21 mouse cellular contexts compared by ENCODE assay signal in genomic region chr7:36548007-36548406, GRCm38 (mm10).
DNase-seq lines count a peak whose midpoint lies in the region; ATAC-seq lines count a peak whose summit lies in the region.
"Had no signal": no experiment of that assay in that cellular context is flagged by ENCODE, and none has a peak within 500 bp of the region (broad histone marks: within the 10 kb centered on the region; RNA-seq: fewer than 3 reads in every experiment).

No protein-coding gene starts in this region.

- no peaks in the 10 kb centered on the region for H3K4me1 ChIP-seq in kidney, embryonic 14.5 days (ENCODE audit: control insufficient read depth, insufficient read depth, low read length)
- peaks cover 6% of the 10 kb centered on the region; the same call in 1 of the 2 replicates for H3K4me1 ChIP-seq in midbrain, embryonic 13.5 days (replicated peaks)
- 0 out of 2 replicates have a peak, but pooled peaks cover under 1% of the 10 kb centered on the region for H3K4me1 ChIP-seq in midbrain, embryonic 16.5 days (ENCODE audit: control insufficient read depth, insufficient read depth, low read length)
- peaks cover 12% of the 10 kb centered on the region for H3K4me1 ChIP-seq in embryonic facial prominence, embryonic 13.5 days
- H3K4me1 ChIP-seq: heart, embryonic 13.5 days; stomach, embryonic 15.5 days had no signal

- no peak overlapping the region for H3K9ac ChIP-seq in kidney, embryonic 14.5 days (ENCODE audit: low read depth, low read length)
- 0 out of 2 replicates have a peak overlapping the region, but pooled peaks have one; percentile 19 for H3K9ac ChIP-seq in midbrain, embryonic 13.5 days (replicated peaks)
- H3K9ac ChIP-seq in midbrain, embryonic 16.5 days (ENCODE audit: low read depth, low read length): no peak overlapping the region
- no peak overlapping the region for H3K9ac ChIP-seq in embryonic facial prominence, embryonic 13.5 days
- H3K9ac ChIP-seq: heart, embryonic 13.5 days; liver, embryonic 14.5 days; midbrain, embryonic 12.5 days; neural tube, embryonic 13.5 days; stomach, embryonic 15.5 days had no signal

- H3K9me3 ChIP-seq in kidney, embryonic 14.5 days (ENCODE audit: control insufficient read depth, low read length): no peaks in the 10 kb centered on the region
- no peaks in the 10 kb centered on the region for H3K9me3 ChIP-seq in midbrain, embryonic 13.5 days
- no peaks in the 10 kb centered on the region for H3K9me3 ChIP-seq in midbrain, embryonic 16.5 days (replicated peaks; ENCODE audit: control insufficient read depth, low read length, poor library complexity, severe bottlenecking)
- no peaks in the 10 kb centered on the region for H3K9me3 ChIP-seq in embryonic facial prominence, embryonic 13.5 days
- H3K9me3 ChIP-seq: heart, embryonic 13.5 days; midbrain, embryonic 12.5 days; neural tube, embryonic 13.5 days; stomach, embryonic 15.5 days had no signal

- DNase-seq in kidney, adult 11 months: no peak
- peak; percentile 62 for DNase-seq in retina, embryonic 14.5 days (ENCODE audit: low spot score)
- no peak for DNase-seq in urinary bladder, postnatal 14 days (ENCODE audit: low spot score)
- no peak for DNase-seq in lung, postnatal 10 days
- DNase-seq: adrenal gland, adult 8-10 months; cerebellum, adult 18-20 months; heart, postnatal 4 days; lung, postnatal 14 days; thymus, postnatal 14 days had no signal

- 3% methylated on average over 14 of the region's 14 CpGs for WGBS in kidney, embryonic 14.5 days
- 22% methylated on average over 14 of the region's 14 CpGs for WGBS in midbrain, embryonic 13.5 days
- 26% methylated on average over 14 of the region's 14 CpGs for WGBS in midbrain, embryonic 16.5 days
- 28% methylated on average over 14 of the region's 14 CpGs for WGBS in embryonic facial prominence, embryonic 13.5 days

- H3K4me2 ChIP-seq in kidney, embryonic 14.5 days (replicated peaks; ENCODE audit: low read depth, low read length): peak overlapping the region; percentile 24; the same call in 1 of the 2 replicates
- H3K4me2 ChIP-seq in midbrain, embryonic 13.5 days (replicated peaks): no peak overlapping the region
- no peak overlapping the region for H3K4me2 ChIP-seq in midbrain, embryonic 16.5 days (ENCODE audit: low read length)
- H3K4me2 ChIP-seq in embryonic facial prominence, embryonic 13.5 days: peak overlapping the region; percentile 16; the same call in 1 of the 2 replicates
- H3K4me2 ChIP-seq: heart, embryonic 13.5 days; midbrain, embryonic 12.5 days; neural tube, embryonic 13.5 days; stomach, embryonic 15.5 days had no signal

- no peak overlapping the region for H3K4me3 ChIP-seq in kidney, embryonic 14.5 days (ENCODE audit: low read length)
- no peak overlapping the region for H3K4me3 ChIP-seq in midbrain, embryonic 13.5 days (replicated peaks)
- H3K4me3 ChIP-seq in midbrain, embryonic 16.5 days (ENCODE audit: low read depth, low read length): no peak overlapping the region
- no peak overlapping the region for H3K4me3 ChIP-seq in embryonic facial prominence, embryonic 13.5 days
- H3K4me3 ChIP-seq: erythroblast, embryonic 14.5 days; heart, embryonic 13.5 days; midbrain, embryonic 12.5 days; neural tube, embryonic 13.5 days; stomach, embryonic 15.5 days had no signal

- peaks cover 4% of the 10 kb centered on the region for H3K27me3 ChIP-seq in kidney, embryonic 14.5 days (ENCODE audit: control insufficient read depth, insufficient read depth, low read length)
- H3K27me3 ChIP-seq in midbrain, embryonic 13.5 days: no peaks in the 10 kb centered on the region; the same call in 1 of the 2 replicates
- no peaks in the 10 kb centered on the region; the same call in 1 of the 2 replicates for H3K27me3 ChIP-seq in midbrain, embryonic 16.5 days (ENCODE audit: control insufficient read depth, insufficient read depth, low read depth, low read length)
- H3K27me3 ChIP-seq in embryonic facial prominence, embryonic 13.5 days: peaks cover 7% of the 10 kb centered on the region; the same call in 1 of the 2 replicates
- H3K27me3 ChIP-seq: heart, embryonic 13.5 days; midbrain, embryonic 12.5 days; neural tube, embryonic 13.5 days; stomach, embryonic 15.5 days had no signal

- peak; percentile 84 for ATAC-seq in kidney, embryonic 14.5 days (ENCODE audit: low FRiP score, low TSS enrichment)
- ATAC-seq in midbrain, embryonic 13.5 days: no peak
- no peak for ATAC-seq in midbrain, embryonic 16.5 days
- ATAC-seq in embryonic facial prominence, embryonic 13.5 days (ENCODE audit: insufficient number of reproducible peaks, insufficient read depth, low FRiP score, low TSS enrichment, low read depth): no peak
- ATAC-seq: intestine, embryonic 16.5 days had no signal

- no peaks in the 10 kb centered on the region for H3K36me3 ChIP-seq in kidney, embryonic 14.5 days (ENCODE audit: control insufficient read depth, insufficient read depth, low read length)
- no peaks in the 10 kb centered on the region for H3K36me3 ChIP-seq in midbrain, embryonic 13.5 days
- no peaks in the 10 kb centered on the region for H3K36me3 ChIP-seq in midbrain, embryonic 16.5 days (ENCODE audit: control insufficient read depth, insufficient read depth, low read length)
- H3K36me3 ChIP-seq in embryonic facial prominence, embryonic 13.5 days: no peaks in the 10 kb centered on the region
- H3K36me3 ChIP-seq: G1E; heart, embryonic 13.5 days; midbrain, embryonic 12.5 days; neural tube, embryonic 13.5 days; stomach, embryonic 15.5 days had no signal

- no peak overlapping the region for H3K27ac ChIP-seq in kidney, embryonic 14.5 days (ENCODE audit: low read depth, low read length)
- H3K27ac ChIP-seq in midbrain, embryonic 13.5 days: no peak overlapping the region
- H3K27ac ChIP-seq in midbrain, embryonic 16.5 days (ENCODE audit: low read length): no peak overlapping the region
- no peak overlapping the region for H3K27ac ChIP-seq in embryonic facial prominence, embryonic 13.5 days
- H3K27ac ChIP-seq: heart, embryonic 13.5 days; liver, embryonic 14.5 days; midbrain, embryonic 12.5 days; neural tube, embryonic 13.5 days; stomach, embryonic 15.5 days had no signal

Comparison
In these comparisons a context has a peak if more than half of its experiments do, and no peak if none do; other contexts are left out.
1. H3K4me2 ChIP-seq: peak in kidney, embryonic 14.5 days (single experiment) and embryonic facial prominence, embryonic 13.5 days (single experiment); none in midbrain, embryonic 13.5 days (single experiment) and midbrain, embryonic 16.5 days (single experiment).